Mouse (Mus musculus): ENCODE results near the gene Ttc13. TPM values are rescaled to one million over a fixed set of nuclear protein-coding genes. Genes with fewer than 3 reads are reported as not detected.
A peak's percentile ranks its signal among the peaks of the same experiment; 100 is the strongest.

The Ttc13 gene
- total and polyA plus RNA-seq, 3 experiments, result 34.0 to 39.1 TPM; not detected in 1

- H3K36me3 ChIP-seq (ENCODE audit: control insufficient read depth in 1 of 2, insufficient read depth in 2 of 2, low read length in 2 of 2), result no peaks in the 10 kb centered on the region; a peak in 1 of 4 replicates
- H3K27ac ChIP-seq (ENCODE audit: control insufficient read depth, low read depth, low read length), result no peak within 1 kb of the TSS
- H3K9me3 ChIP-seq (replicated peaks; ENCODE audit: insufficient read depth, low read length), result no peaks in the 10 kb centered on the region
- H3K4me3 ChIP-seq (ENCODE audit: control insufficient read depth in 1 of 2, insufficient read depth in 1 of 2, low read depth in 2 of 2, low read length in 2 of 2), result peak within 1 kb of the TSS; percentile 76 to 79
- H3K27me3 ChIP-seq (ENCODE audit: control insufficient read depth in 1 of 2, insufficient read depth in 2 of 2, low read length in 2 of 2), result no peaks in the 10 kb centered on the region
- TF ChIP-seq UBTF (IDR thresholded peaks at IDR 0.05; ENCODE audit: borderline replicate concordance, insufficient read depth, low read depth, low read length), result no peak
- TF ChIP-seq NRF1 (IDR thresholded peaks at IDR 0.05; ENCODE audit: insufficient read depth, low read depth, low read length, poor library complexity, severe bottlenecking), result peak; percentile 61
- no peak for TF ChIP-seq JUND (IDR thresholded peaks at IDR 0.05; ENCODE audit: low read depth, low read length)
- TF ChIP-seq MAFK (IDR thresholded peaks at IDR 0.05; ENCODE audit: borderline replicate concordance, low read depth, low read length), result no peak
- peak; percentile 29 to 54; a peak in 3 of 4 replicates for TF ChIP-seq POLR2A (IDR thresholded peaks at IDR 0.05; ENCODE audit: control insufficient read depth in 1 of 2, insufficient read depth in 1 of 2, low read depth in 1 of 2, low read length in 2 of 2, poor library complexity in 1 of 2)
- 0 out of 2 replicates have a peak, but pooled peaks have one; percentile 17 for TF ChIP-seq ELF1 (IDR thresholded peaks at IDR 0.05; ENCODE audit: low read depth, low read length)
- TF ChIP-seq NELFE (IDR thresholded peaks at IDR 0.05; ENCODE audit: low read depth, low read length), result peak; percentile 27; the same call in 1 of the 2 replicates
- no peak for TF ChIP-seq E2F4 (IDR thresholded peaks at IDR 0.05; ENCODE audit: borderline replicate concordance, low read depth, low read length)
- TF ChIP-seq SIN3A (IDR thresholded peaks at IDR 0.05; ENCODE audit: low read length), result no peak
- no peak for TF ChIP-seq POLR2AphosphoS2 (IDR thresholded peaks at IDR 0.05; ENCODE audit: low read length)
- TF ChIP-seq MAZ (IDR thresholded peaks at IDR 0.05; ENCODE audit: low read depth, low read length), result no peak
- no peak for TF ChIP-seq TCF12 (IDR thresholded peaks at IDR 0.05; ENCODE audit: low read depth, low read length)
- no peak for TF ChIP-seq MYC (IDR thresholded peaks at IDR 0.05; ENCODE audit: low read depth, low read length)
- no peak for TF ChIP-seq MAX (IDR thresholded peaks at IDR 0.05; ENCODE audit: low read length)
- TF ChIP-seq TBP (IDR thresholded peaks at IDR 0.05; ENCODE audit: low read depth, low read length), result no peak
- TF ChIP-seq MXI1 (IDR thresholded peaks at IDR 0.05; ENCODE audit: low read depth, low read length), result peak; percentile 45; the same call in 1 of the 2 replicates
- no peak for TF ChIP-seq CHD1 (IDR thresholded peaks at IDR 0.05; ENCODE audit: low read depth, low read length)
- TF ChIP-seq ETS1 (IDR thresholded peaks at IDR 0.05; ENCODE audit: low read depth, low read length), result no peak
- peak; percentile 80 for DNase-seq (ENCODE audit: low read depth, low spot score)
- peaks cover 2% of the 10 kb centered on the region; the same call in 1 of the 2 replicates for H3K79me2 ChIP-seq (ENCODE audit: control insufficient read depth, insufficient read depth, low read length, poor library complexity)
- H3K4me1 ChIP-seq (ENCODE audit: control insufficient read depth in 1 of 2, insufficient read depth in 2 of 2, low read length in 2 of 2), result peaks cover 2 to 10% of the 10 kb centered on the region in 2 experiments
- peak within 1 kb of the TSS; percentile 79 for H3K9ac ChIP-seq (ENCODE audit: control insufficient read depth, low read depth, low read length, poor library complexity, severe bottlenecking)
Measured at GRCm38 (mm10) chr8:124751709-124752173, 30.0 kb upstream of the Ttc13 start, which contains the start of gene Fam89a. Gene Fam89a (minus strand): TSS chr8:124751832.

GRCm38 (mm10) chr8:124751191-124751590 is 29.4 kb upstream of the Ttc13 start:
- DNase-seq (ENCODE audit: low read depth, low spot score), result no peak
- Histone ChIP-seq H3K4me1 (ENCODE audit: control insufficient read depth in 1 of 2, insufficient read depth in 2 of 2, low read length in 2 of 2) (peaks cover 2 to 10% of the 10 kb centered on the region in 2 experiments; a peak in 3 of 4 replicates), H3K36me3 (ENCODE audit: control insufficient read depth in 1 of 2, insufficient read depth in 2 of 2, low read length in 2 of 2) (no peaks in the 10 kb centered on the region; a peak in 1 of 4 replicates), H3K79me2 (ENCODE audit: control insufficient read depth, insufficient read depth, low read length, poor library complexity) (peaks cover 2% of the 10 kb centered on the region; the same call in 1 of the 2 replicates), H3K4me3 (ENCODE audit: control insufficient read depth in 1 of 2, insufficient read depth in 1 of 2, low read depth in 2 of 2, low read length in 2 of 2) (peak overlapping the region; percentile 76 to 79), H3K27ac (ENCODE audit: control insufficient read depth, low read depth, low read length) (no peak overlapping the region), H3K9ac (ENCODE audit: control insufficient read depth, low read depth, low read length, poor library complexity, severe bottlenecking) (peak overlapping the region; percentile 79), H3K9me3 (replicated peaks; ENCODE audit: insufficient read depth, low read length) (no peaks in the 10 kb centered on the region), H3K27me3 (ENCODE audit: control insufficient read depth in 1 of 2, insufficient read depth in 2 of 2, low read length in 2 of 2) (no peaks in the 10 kb centered on the region)
- no peak for TF ChIP-seq ZKSCAN1 (IDR thresholded peaks at IDR 0.05; ENCODE audit: low read depth, low read length)
- no peak for TF ChIP-seq ELF1 (IDR thresholded peaks at IDR 0.05; ENCODE audit: low read depth, low read length)
- TF ChIP-seq BHLHE40 (IDR thresholded peaks at IDR 0.05; ENCODE audit: borderline replicate concordance, low read depth, low read length), result no peak
- TF ChIP-seq ETS1 (IDR thresholded peaks at IDR 0.05; ENCODE audit: low read depth, low read length), result no peak
- TF ChIP-seq NELFE (IDR thresholded peaks at IDR 0.05; ENCODE audit: low read depth, low read length), result no peak
- no peak for TF ChIP-seq EP300 (IDR thresholded peaks at IDR 0.05; ENCODE audit: low read depth in 1 of 2, low read length in 2 of 2)
- TF ChIP-seq CHD2 (IDR thresholded peaks at IDR 0.05; ENCODE audit: low read length), result no peak
- no peak for TF ChIP-seq USF2 (IDR thresholded peaks at IDR 0.05; ENCODE audit: borderline replicate concordance in 1 of 2, insufficient read depth in 1 of 2, low read depth in 1 of 2, low read length in 2 of 2)
- TF ChIP-seq E2F4 (IDR thresholded peaks at IDR 0.05; ENCODE audit: borderline replicate concordance, low read depth, low read length), result no peak
- no peak for TF ChIP-seq HCFC1 (IDR thresholded peaks at IDR 0.05; ENCODE audit: low read depth, low read length)
- TF ChIP-seq ZC3H11A (IDR thresholded peaks at IDR 0.05; ENCODE audit: low read depth, low read length), result no peak
- no peak for TF ChIP-seq MAZ (IDR thresholded peaks at IDR 0.05; ENCODE audit: low read depth, low read length)
- TF ChIP-seq SMC3 (IDR thresholded peaks at IDR 0.05; ENCODE audit: low read depth, low read length), result no peak
- TF ChIP-seq RCOR1 (IDR thresholded peaks at IDR 0.05; ENCODE audit: low read depth, low read length), result no peak
- no peak for TF ChIP-seq UBTF (IDR thresholded peaks at IDR 0.05; ENCODE audit: borderline replicate concordance, insufficient read depth, low read depth, low read length)
- TF ChIP-seq MEF2A (IDR thresholded peaks at IDR 0.05; ENCODE audit: extremely low read depth, insufficient replicate concordance, low read depth, low read length, poor library complexity, severe bottlenecking), result no peak
- TF ChIP-seq MXI1 (IDR thresholded peaks at IDR 0.05; ENCODE audit: low read depth, low read length), result no peak
- TF ChIP-seq POLR2AphosphoS5 (IDR thresholded peaks at IDR 0.05; ENCODE audit: borderline replicate concordance, low read depth, low read length), result no peak
